Mouse (Mus musculus) spleen, postnatal 36 days (tissue): ENCODE results near the gene Stx11.

Experiments
- DNase-seq, 2 experiments: peaks; one replicate each; pipeline ENCODE4 v3.0.0; 2022; ENCODE audit warnings: low spot score in 2 of 2, mixed read lengths in 1 of 2

Stx11 gene

DNA sequence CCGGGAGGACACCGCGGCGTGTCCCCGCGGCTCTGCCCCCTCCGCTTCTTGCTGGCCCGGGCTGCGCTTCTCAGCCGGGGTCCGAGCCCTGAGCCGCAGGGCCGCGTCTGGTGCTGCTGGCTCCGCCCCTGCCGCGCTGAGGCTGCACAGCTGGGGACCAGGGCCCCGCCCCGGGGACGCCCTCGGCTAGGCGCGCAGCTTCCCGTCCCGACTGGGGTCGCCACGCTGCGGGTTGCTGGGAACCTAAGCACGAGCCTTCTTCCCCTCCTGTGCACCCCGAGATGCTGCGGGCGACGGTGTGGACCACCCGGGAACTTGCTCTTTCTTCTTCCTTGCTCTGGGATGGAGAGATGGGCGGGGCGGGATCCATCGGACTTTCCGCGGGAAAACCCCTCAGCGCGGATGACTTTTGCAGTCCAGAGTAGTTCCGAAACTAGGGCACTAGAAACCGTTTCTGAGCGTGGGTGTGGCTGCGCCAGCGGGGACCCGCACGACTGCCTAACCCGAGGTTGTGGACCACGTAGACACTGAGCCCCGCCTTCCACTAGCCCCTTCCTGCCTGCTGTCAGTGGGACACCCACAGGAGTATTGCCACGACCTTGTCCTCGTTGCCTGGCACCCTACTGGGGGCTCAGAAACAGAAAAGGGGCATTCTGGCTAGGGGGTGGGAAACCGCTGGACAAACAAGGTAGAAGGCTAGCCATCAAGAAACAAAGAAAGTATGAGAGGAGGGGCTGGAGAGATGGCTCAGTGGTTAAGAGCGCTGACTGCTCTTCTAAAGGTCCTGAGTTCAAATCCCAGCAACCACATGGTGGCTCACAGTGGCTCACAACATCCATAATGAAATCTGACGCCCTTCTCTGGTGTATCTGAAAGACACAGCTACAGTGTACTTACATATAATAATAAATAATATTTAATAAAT, at the start of gene Stx11:
TSS of gene Stx11 (minus strand) at position 148 of the 925 bp plus-strand sequence.
- peak; percentile 84 to 86 for DNase-seq

- no peak for DNase-seq
Observed at GRCm38 (mm10) chr10:13008737-13009121, 44.6 kb upstream of the Stx11 start.

GRCm38 (mm10) chr10:13007876-13008736, 44.0 kb upstream of the Stx11 start:
- DNase-seq: peak; percentile 95 to 97

GRCm38 (mm10) chr10:13005043-13005442, 40.9 kb upstream of the Stx11 start, which contains the start of gene Sf3b5:
Gene Sf3b5, plus strand, starts transcription at chr10:13005343.
- DNase-seq: no peak

DNA sequence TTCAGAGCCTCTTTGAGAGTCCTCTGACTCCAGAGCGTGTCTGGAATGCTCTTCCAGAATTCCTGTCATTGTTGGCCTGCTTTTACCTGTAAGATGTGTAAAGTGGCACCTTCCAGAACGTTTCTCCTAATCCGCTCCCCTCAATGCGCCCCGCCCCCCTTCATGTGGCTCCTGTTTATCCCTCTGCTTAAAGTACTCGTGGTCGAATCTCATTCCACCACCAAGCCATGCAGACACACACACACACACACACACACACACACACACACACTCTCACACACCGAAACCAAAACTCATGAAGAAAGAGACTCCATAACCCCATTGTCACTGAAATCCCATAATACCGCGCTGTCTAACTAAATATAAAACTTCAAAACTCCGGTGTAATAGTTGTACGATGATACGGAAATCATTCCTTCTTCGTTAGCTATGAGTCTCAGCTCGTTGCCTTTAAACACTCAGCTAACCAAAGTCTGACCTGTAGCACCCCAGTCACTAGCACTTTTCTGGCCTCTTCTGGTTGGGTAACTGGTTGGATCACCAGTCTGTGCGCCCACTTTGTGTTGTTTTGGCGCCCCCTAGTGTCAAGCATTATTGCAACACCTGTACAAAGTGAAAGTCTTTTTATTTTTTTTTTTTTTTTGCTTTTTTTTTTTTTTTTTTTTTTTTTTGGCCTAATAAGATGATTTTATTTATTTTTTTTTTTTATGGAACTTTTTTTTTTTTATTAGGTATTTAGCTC, 32.8 kb upstream of the Stx11 start:
- peak; percentile 68 to 82 for DNase-seq

- DNase-seq: no peak
Observed at GRCm38 (mm10) chr10:12993411-12994039, 29.4 kb upstream of the Stx11 start.

- DNase-seq: no peak
Observed at GRCm38 (mm10) chr10:12991953-12992352, 27.9 kb upstream of the Stx11 start.

DNA sequence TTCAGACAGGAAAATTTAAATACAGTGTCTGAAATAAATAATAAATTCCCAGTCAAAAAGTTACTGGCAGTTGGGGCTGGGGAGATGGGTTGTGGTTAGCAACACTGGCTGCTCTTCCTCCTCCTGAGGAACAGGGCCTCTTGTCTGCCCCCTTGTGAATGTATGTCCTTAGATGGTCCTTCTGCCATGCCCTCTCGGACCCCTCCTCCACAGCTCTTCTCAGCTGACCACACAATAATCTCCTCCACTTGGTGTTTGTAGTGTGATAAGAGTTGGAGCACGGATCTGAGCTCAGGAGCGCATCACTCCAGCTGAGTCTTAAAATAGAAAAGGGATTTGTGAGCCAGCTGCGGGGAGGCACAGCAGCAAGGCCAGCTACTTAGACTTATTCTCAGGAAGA, 22.8 kb upstream of the Stx11 start:
- no peak for DNase-seq

DNA sequence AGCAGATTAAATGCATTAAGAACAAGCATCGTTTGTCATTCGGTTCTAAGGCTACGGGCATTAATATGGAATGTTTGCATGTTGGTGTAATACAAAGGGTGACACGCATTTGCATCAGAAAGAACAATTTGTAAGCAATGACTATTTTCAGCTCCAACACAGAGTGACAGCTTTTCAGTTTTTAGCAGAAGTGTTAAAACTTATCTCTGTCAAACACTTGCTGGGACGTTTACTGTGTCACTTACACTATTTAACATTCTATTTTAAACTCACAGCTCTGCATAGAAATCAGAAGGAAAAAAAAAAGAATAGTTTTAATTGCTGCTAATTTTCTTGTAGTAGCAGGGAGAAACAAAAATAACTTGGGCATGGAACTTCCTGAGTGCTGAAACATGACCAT, 22.4 kb upstream of the Stx11 start:
- DNase-seq: no peak

- DNase-seq: no peak
Observed at GRCm38 (mm10) chr10:12985028-12985427, 20.9 kb upstream of the Stx11 start.

- no peak for DNase-seq
Observed at GRCm38 (mm10) chr10:12983516-12983915, 19.4 kb upstream of the Stx11 start.

GRCm38 (mm10) chr10:12981071-12981470, 17.0 kb upstream of the Stx11 start:
- DNase-seq: no peak

DNA sequence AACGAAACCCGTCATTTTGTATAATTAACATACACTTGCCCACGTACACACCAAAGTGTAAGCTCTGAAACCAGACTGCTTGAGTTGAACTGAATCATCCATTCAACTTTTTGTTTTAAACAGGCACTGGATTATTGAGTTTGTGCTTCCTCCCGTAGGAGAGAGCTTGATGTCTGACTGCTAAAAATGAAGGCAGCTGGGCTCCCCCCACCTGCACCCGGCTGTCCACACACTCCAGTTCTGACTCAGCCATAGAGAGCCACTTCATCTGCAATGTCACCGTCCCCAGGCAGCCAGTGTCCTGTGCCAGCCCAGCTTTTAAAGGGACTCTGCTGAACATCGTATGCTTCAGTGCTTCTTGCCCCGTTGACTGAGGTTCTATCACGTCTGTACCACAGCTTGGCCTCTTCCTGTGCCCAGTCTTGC, 13.7 kb upstream of the Stx11 start:
- no peak for DNase-seq

DNA sequence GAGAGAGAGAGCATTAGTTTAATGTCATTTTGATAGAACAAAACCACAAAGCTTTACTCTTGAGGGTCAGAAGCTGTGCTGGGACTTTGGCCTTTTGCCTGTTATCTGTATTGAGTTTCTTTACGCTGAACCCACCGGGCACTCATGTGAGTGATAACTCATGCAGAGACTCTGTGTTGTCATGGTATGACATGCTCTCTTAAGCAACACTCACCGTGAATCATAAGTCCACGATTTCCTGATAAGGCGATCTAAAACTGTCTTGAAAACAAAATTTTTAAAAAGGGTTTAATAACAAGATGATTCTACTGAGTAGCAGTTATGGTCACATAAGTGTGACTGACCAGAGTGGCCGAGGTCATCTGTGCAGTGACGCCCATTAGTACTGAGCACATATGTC, 12.5 kb upstream of the Stx11 start:
- DNase-seq: no peak

GRCm38 (mm10) chr10:12975957-12976356, 11.9 kb upstream of the Stx11 start:
- DNase-seq: no peak

- no peak for DNase-seq
Observed at GRCm38 (mm10) chr10:12975461-12975860, 11.4 kb upstream of the Stx11 start.

DNA sequence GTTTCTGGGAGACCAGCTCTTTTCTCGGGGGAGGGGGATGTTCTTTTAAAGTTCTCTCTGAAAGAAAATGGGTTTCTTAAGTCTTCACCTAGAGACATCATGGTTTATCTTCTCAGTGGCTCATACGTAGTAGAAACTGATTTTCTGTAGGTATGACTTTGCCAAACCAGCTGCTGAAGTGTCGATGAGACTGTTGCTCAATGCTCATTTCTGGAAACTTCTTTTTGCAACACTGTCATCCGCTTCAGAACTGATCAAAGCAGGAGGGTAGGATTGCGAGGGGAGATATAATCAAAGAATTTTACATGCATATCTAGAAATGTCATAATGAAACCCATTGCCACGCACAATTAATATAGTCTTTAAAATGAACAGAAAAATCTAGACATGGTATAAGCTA, 10.5 kb upstream of the Stx11 start:
- DNase-seq: no peak

- no peak for DNase-seq
Observed at GRCm38 (mm10) chr10:12965669-12966180, 1.6 kb upstream of the Stx11 start.

DNA sequence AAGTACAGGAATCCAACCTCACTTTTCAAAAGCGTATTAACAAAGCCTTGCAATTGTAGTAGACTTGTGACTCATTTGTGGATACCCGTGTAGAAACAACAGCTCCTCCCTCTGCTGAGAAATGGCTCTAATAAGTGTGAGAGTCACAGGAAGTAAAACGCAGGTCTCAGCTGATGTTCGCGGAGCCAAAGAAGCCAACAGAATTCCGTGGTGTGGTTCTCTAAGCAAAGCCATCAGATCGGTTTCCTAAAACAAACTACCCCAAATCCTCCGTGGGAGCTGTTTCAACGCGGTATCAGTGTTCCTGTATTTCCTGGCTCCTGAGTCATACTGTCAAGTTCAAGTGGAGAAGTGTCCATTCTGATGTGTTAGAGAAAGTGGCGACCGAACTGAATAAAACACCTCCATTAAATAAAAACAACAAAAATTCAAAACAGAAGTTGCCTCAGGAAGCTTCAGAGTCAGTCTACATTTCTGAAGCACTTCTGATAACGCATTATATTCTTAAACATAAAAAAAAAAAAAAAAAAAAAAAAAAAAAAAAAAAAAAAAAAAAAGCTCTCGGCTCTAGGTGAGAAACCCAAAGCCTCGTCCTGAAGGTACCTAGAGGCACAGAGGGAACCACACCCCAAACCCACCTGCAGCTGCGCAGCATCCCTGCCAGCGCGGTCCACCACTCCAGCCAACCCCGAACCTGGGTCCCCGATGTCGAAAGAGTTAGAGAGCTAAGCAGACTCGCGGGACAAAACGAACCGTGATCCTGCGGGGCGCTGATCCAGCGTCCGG, 543 bp downstream of the Stx11 start:
- DNase-seq: peak; percentile 20 to 44

GRCm38 (mm10) chr10:12962238-12962637, 1.9 kb downstream of the Stx11 start:
- peak in 1 of 2 experiments; percentile 37 for DNase-seq
